Mouse (Mus musculus) lung, postnatal 36 days (tissue): ENCODE data around the gene Tle1.

Experiments
- DNase-seq: peaks from one replicate; pipeline ENCODE4 v3.0.0; 2022; ENCODE audit warnings: mixed read lengths

Gene Tle1

GRCm38 (mm10) chr4:72162445-72163218, 38.1 kb downstream of the Tle1 start:
- DNase-seq = no peak

GRCm38 (mm10) chr4:72160102-72160511, 40.6 kb downstream of the Tle1 start:
- DNase-seq = no peak

GRCm38 (mm10) chr4:72157931-72158371, 42.8 kb downstream of the Tle1 start:
- DNase-seq = no peak

- peak; percentile 37 for DNase-seq
Observed at GRCm38 (mm10) chr4:72150460-72151131, 50.1 kb downstream of the Tle1 start.

- DNase-seq = no peak
Observed at GRCm38 (mm10) chr4:72146003-72146402, 54.7 kb downstream of the Tle1 start.

GRCm38 (mm10) chr4:72144541-72144940, 56.2 kb downstream of the Tle1 start:
- DNase-seq = peak; percentile 31

- DNase-seq = no peak
Observed at GRCm38 (mm10) chr4:72140706-72141105, 60.0 kb downstream of the Tle1 start.

- DNase-seq = peak; percentile 10
Observed at GRCm38 (mm10) chr4:72139475-72140120, 61.1 kb downstream of the Tle1 start.

- no peak for DNase-seq
Observed at GRCm38 (mm10) chr4:72138264-72139080, 62.2 kb downstream of the Tle1 start.

GRCm38 (mm10) chr4:72132646-72133045, 68.1 kb downstream of the Tle1 start:
- DNase-seq = no peak

- DNase-seq = no peak
Observed at GRCm38 (mm10) chr4:72127596-72127995, 73.1 kb downstream of the Tle1 start.

- DNase-seq = peak; percentile 66
Observed at GRCm38 (mm10) chr4:72124790-72125189, 75.9 kb downstream of the Tle1 start.

- DNase-seq = peak; percentile 51
Observed at GRCm38 (mm10) chr4:72122837-72123236, 77.9 kb downstream of the Tle1 start.

GRCm38 (mm10) chr4:72122343-72122742, 78.4 kb downstream of the Tle1 start:
- DNase-seq = peak; percentile 66

- no peak for DNase-seq
Observed at GRCm38 (mm10) chr4:72120050-72120449, 80.7 kb downstream of the Tle1 start.

- no peak for DNase-seq
Observed at GRCm38 (mm10) chr4:72105702-72106101, 95.0 kb downstream of the Tle1 start.

GRCm38 (mm10) chr4:72104186-72104585, 96.5 kb downstream of the Tle1 start:
- DNase-seq = no peak

GRCm38 (mm10) chr4:72087811-72088210, 112.9 kb downstream of the Tle1 start:
- DNase-seq = no peak

GRCm38 (mm10) chr4:72069111-72069534, 131.6 kb downstream of the Tle1 start:
- DNase-seq = no peak

GRCm38 (mm10) chr4:72067937-72068336, 132.8 kb downstream of the Tle1 start:
- no peak for DNase-seq
